In the genomic region with DNA sequence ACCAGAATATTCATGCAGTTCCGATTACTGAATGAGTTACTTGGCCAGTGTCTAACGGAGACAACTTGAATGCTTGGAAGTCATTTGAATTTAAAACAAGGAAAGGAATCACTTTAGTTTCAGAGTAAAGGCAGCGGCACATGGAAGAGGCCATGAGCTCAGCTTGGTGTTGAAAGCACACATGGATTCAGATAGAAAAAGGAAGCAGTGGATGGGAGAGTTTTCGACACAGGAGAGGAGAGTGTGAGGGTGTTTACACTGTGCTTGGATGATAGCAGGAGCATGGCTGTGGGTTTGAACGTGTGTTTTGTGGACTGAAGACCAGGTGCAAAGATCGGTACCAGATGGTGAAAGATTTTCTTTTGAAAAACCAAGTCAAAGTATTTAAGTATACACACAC, we compare ENCODE assay signal across 23 mouse cellular contexts.
"Had no signal": no experiment of that assay in that cellular context is flagged by ENCODE, and none has a peak within 500 bp of the region (broad histone marks: within the 10 kb centered on the region; RNA-seq: fewer than 3 reads in every experiment).

No protein-coding gene starts in this region.

- H3K9ac ChIP-seq: limb, embryonic 13.5 days; liver, embryonic 14.5 days; midbrain, embryonic 13.5 days; neural tube, embryonic 13.5 days; stomach, embryonic 15.5 days had no signal

- ATAC-seq: intestine, postnatal 0 days; midbrain, embryonic 13.5 days; midbrain, embryonic 16.5 days had no signal

- H3K4me2 ChIP-seq: limb, embryonic 13.5 days; midbrain, embryonic 13.5 days; neural tube, embryonic 13.5 days; stomach, embryonic 15.5 days had no signal

- H3K4me3 ChIP-seq: left cerebral cortex, adult 2 months; limb, embryonic 13.5 days; midbrain, embryonic 10.5 days; midbrain, embryonic 13.5 days; myocyte; neural tube, embryonic 13.5 days; stomach, embryonic 15.5 days had no signal

- H3K4me1 ChIP-seq: limb, embryonic 13.5 days had no signal

- H3K9me3 ChIP-seq: megakaryocyte, embryonic 14.5 days; midbrain, embryonic 10.5 days; stomach, embryonic 15.5 days had no signal

- H3K27me3 ChIP-seq: limb, embryonic 13.5 days; megakaryocyte, embryonic 14.5 days; midbrain, embryonic 13.5 days; neural tube, embryonic 13.5 days; stomach, embryonic 15.5 days had no signal

- H3K27ac ChIP-seq: kidney, postnatal 0 days; left cerebral cortex, adult 2 months; limb, embryonic 13.5 days; liver, embryonic 14.5 days; midbrain, embryonic 10.5 days; midbrain, embryonic 13.5 days; neural tube, embryonic 13.5 days; stomach, embryonic 15.5 days had no signal

- DNase-seq: kidney, adult 2 months; kidney, postnatal 25 days; layer of hippocampus, postnatal 36 days; lung, adult 2 months; lung, postnatal 14 days; lung, postnatal 4 days; retina, postnatal 1 day; right cerebral cortex, postnatal 25 days; spleen, adult 18-20 months; thymus, adult 18-20 months; thymus, postnatal 4 days had no signal
